Mouse (Mus musculus): Measurements from ENCODE around the gene Srebf1. TPM values are rescaled to one million over a fixed set of nuclear protein-coding genes. Genes with fewer than 3 reads are reported as not detected.

Gene Srebf1
- polyA plus RNA-seq, 1 experiment, result 89.1 TPM

DNA sequence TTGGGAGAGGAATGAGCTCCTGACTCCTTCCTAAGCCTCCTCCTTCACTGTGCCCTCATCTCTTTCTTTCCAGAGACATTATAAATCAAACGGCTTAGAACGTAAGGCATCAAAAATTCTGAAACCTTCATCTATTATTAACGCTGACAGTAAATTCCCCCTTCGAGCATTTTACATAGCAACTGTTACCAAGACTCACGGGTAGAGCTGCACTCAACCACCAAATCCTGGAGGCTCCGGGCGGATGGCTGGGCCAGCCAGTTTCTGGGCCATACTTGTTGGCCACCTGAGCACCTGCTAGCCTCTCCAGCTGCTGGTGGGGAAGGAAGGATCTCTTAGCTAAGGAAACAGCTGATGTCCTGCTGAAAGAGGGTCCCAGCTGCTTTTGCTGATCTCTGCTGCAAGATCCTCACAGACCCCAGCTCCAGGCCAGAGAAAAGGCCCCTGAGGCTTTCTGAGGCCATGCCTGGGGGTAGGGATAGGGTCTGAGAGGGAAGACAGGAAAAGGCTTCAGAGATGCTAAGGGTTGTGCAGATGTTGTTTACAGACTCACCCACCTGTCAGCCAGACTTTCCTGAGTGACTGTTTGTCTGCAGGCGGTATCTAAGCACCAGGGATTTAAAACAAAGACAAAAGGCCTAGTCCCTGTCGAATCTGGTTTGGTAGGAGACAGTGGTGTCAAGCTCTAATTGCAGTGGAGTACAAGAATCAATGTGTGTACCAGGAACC is 61.1 kb downstream of the Srebf1 start:
- TF ChIP-seq CTCF (conservative IDR thresholded peaks at IDR 0.05; ENCODE audit: insufficient read depth, insufficient read length, low read depth, low read length) (no peak), POLR2A (IDR thresholded peaks at IDR 0.05; ENCODE audit: low read depth, low read length) (no peak)
- Histone ChIP-seq H3K4me1 (ENCODE audit: control insufficient read depth, insufficient read depth, low read length) (no peaks in the 10 kb centered on the region), H3K27ac (ENCODE audit: insufficient read depth, low read depth, low read length) (no peak overlapping the region), H3K36me3 (ENCODE audit: control insufficient read depth, insufficient read depth, low read length) (no peaks in the 10 kb centered on the region), H3K27me3 (replicated peaks; ENCODE audit: control insufficient read depth, insufficient read depth, low read length) (no peaks in the 10 kb centered on the region), H3K4me3 (ENCODE audit: insufficient read depth, low read depth, low read length) (no peak overlapping the region)
- no peak for DNase-seq
- WGBS, result 66% methylated on average over 9 of the region's 9 CpGs

- no peaks in the 10 kb centered on the region for H3K36me3 ChIP-seq (ENCODE audit: control insufficient read depth, insufficient read depth, low read length)
- no peaks in the 10 kb centered on the region for H3K27me3 ChIP-seq (replicated peaks; ENCODE audit: control insufficient read depth, insufficient read depth, low read length)
- H3K4me3 ChIP-seq (ENCODE audit: insufficient read depth, low read depth, low read length), result no peak overlapping the region
- no peak overlapping the region for H3K27ac ChIP-seq (ENCODE audit: insufficient read depth, low read depth, low read length)
- H3K4me1 ChIP-seq (ENCODE audit: control insufficient read depth, insufficient read depth, low read length), result no peaks in the 10 kb centered on the region
- TF ChIP-seq POLR2A (IDR thresholded peaks at IDR 0.05; ENCODE audit: low read depth, low read length) (no peak), CTCF (conservative IDR thresholded peaks at IDR 0.05; ENCODE audit: insufficient read depth, insufficient read length, low read depth, low read length) (no peak)
- no peak for DNase-seq
- 73% methylated on average over 3 of the region's 3 CpGs for WGBS
These were observed 61.8 kb downstream of the Srebf1 start for GRCm38 (mm10) chr11:60160454-60161114.

DNA sequence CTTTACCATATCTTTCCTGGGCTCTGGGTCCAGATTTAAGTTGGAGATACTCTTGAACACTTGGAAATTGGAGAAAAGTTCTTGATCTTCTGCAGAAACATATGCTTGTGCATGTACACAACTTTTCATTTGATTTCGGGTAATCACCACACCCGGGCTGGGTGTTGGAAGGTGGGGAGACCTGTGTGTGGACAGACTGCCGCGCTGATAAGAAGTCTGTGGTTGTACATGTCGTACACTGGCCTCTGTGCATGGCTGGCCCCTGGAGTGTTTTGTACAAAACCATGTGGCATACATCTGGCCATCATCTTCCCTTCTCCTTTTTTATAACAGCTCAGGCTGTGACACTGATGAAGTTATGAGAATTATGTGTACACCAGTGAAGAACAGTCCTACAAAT is 62.4 kb downstream of the Srebf1 start:
- Histone ChIP-seq H3K27ac (ENCODE audit: insufficient read depth, low read depth, low read length) (no peak overlapping the region), H3K36me3 (ENCODE audit: control insufficient read depth, insufficient read depth, low read length) (no peaks in the 10 kb centered on the region), H3K27me3 (replicated peaks; ENCODE audit: control insufficient read depth, insufficient read depth, low read length) (no peaks in the 10 kb centered on the region), H3K4me1 (ENCODE audit: control insufficient read depth, insufficient read depth, low read length) (no peaks in the 10 kb centered on the region), H3K4me3 (ENCODE audit: insufficient read depth, low read depth, low read length) (no peak overlapping the region)
- no peak for DNase-seq
- TF ChIP-seq CTCF (conservative IDR thresholded peaks at IDR 0.05; ENCODE audit: insufficient read depth, insufficient read length, low read depth, low read length), result no peak
- 91% methylated on average over 5 of the region's 5 CpGs for WGBS

- 88% methylated on average over 4 of the region's 4 CpGs for WGBS
These were observed 64.1 kb downstream of the Srebf1 start for GRCm38 (mm10) chr11:60158271-60158670.

GRCm38 (mm10) chr11:60155690-60156089 is 66.7 kb downstream of the Srebf1 start:
- H3K4me1 ChIP-seq (ENCODE audit: control insufficient read depth, insufficient read depth, low read length), result no peaks in the 10 kb centered on the region
- no peak overlapping the region for H3K27ac ChIP-seq (ENCODE audit: insufficient read depth, low read depth, low read length)
- H3K27me3 ChIP-seq (replicated peaks; ENCODE audit: control insufficient read depth, insufficient read depth, low read length), result no peaks in the 10 kb centered on the region
- 87% methylated on average over 5 of the region's 5 CpGs for WGBS
- H3K36me3 ChIP-seq (ENCODE audit: control insufficient read depth, insufficient read depth, low read length), result no peaks in the 10 kb centered on the region
- TF ChIP-seq POLR2A (IDR thresholded peaks at IDR 0.05; ENCODE audit: low read depth, low read length) (no peak), CTCF (conservative IDR thresholded peaks at IDR 0.05; ENCODE audit: insufficient read depth, insufficient read length, low read depth, low read length) (no peak)
- no peak overlapping the region for H3K4me3 ChIP-seq (ENCODE audit: insufficient read depth, low read depth, low read length)
- DNase-seq, result no peak

More at GRCm38 (mm10) chr11:60158271-60158670, 64.1 kb downstream of the Srebf1 start:
- Histone ChIP-seq H3K27me3 (replicated peaks; ENCODE audit: control insufficient read depth, insufficient read depth, low read length) (no peaks in the 10 kb centered on the region), H3K4me3 (ENCODE audit: insufficient read depth, low read depth, low read length) (no peak overlapping the region), H3K4me1 (ENCODE audit: control insufficient read depth, insufficient read depth, low read length) (no peaks in the 10 kb centered on the region), H3K27ac (ENCODE audit: insufficient read depth, low read depth, low read length) (no peak overlapping the region), H3K36me3 (ENCODE audit: control insufficient read depth, insufficient read depth, low read length) (no peaks in the 10 kb centered on the region)
- no peak for TF ChIP-seq POLR2A (IDR thresholded peaks at IDR 0.05; ENCODE audit: low read depth, low read length)
- TF ChIP-seq CTCF (conservative IDR thresholded peaks at IDR 0.05; ENCODE audit: insufficient read depth, insufficient read length, low read depth, low read length), result no peak
- DNase-seq, result no peak

GRCm38 (mm10) chr11:60153936-60154335 is 68.4 kb downstream of the Srebf1 start:
- no peak for TF ChIP-seq POLR2A (IDR thresholded peaks at IDR 0.05; ENCODE audit: low read depth, low read length)
- TF ChIP-seq CTCF (conservative IDR thresholded peaks at IDR 0.05; ENCODE audit: insufficient read depth, insufficient read length, low read depth, low read length), result no peak
- no peaks in the 10 kb centered on the region for H3K36me3 ChIP-seq (ENCODE audit: control insufficient read depth, insufficient read depth, low read length)
- no peaks in the 10 kb centered on the region for H3K4me1 ChIP-seq (ENCODE audit: control insufficient read depth, insufficient read depth, low read length)
- DNase-seq, result no peak
- H3K4me3 ChIP-seq (ENCODE audit: insufficient read depth, low read depth, low read length), result no peak overlapping the region
- WGBS, result 80% methylated on average over 3 of the region's 3 CpGs
- H3K27ac ChIP-seq (ENCODE audit: insufficient read depth, low read depth, low read length), result no peak overlapping the region
- H3K27me3 ChIP-seq (replicated peaks; ENCODE audit: control insufficient read depth, insufficient read depth, low read length), result no peaks in the 10 kb centered on the region

- DNase-seq, result no peak
- TF ChIP-seq POLR2A (IDR thresholded peaks at IDR 0.05; ENCODE audit: low read depth, low read length) (no peak), CTCF (conservative IDR thresholded peaks at IDR 0.05; ENCODE audit: insufficient read depth, insufficient read length, low read depth, low read length) (no peak)
- H3K27me3 ChIP-seq (replicated peaks; ENCODE audit: control insufficient read depth, insufficient read depth, low read length), result no peaks in the 10 kb centered on the region
- H3K4me3 ChIP-seq (ENCODE audit: insufficient read depth, low read depth, low read length), result no peak overlapping the region
- no peak overlapping the region for H3K27ac ChIP-seq (ENCODE audit: insufficient read depth, low read depth, low read length)
- no peaks in the 10 kb centered on the region for H3K36me3 ChIP-seq (ENCODE audit: control insufficient read depth, insufficient read depth, low read length)
- H3K4me1 ChIP-seq (ENCODE audit: control insufficient read depth, insufficient read depth, low read length), result no peaks in the 10 kb centered on the region
- WGBS, result 52% methylated on average over 1 of the region's 1 CpGs
These were observed 70.0 kb downstream of the Srebf1 start for GRCm38 (mm10) chr11:60152339-60152738.
